Mouse (Mus musculus): ENCODE data around the gene Unc5c.

Unc5c gene

DNA sequence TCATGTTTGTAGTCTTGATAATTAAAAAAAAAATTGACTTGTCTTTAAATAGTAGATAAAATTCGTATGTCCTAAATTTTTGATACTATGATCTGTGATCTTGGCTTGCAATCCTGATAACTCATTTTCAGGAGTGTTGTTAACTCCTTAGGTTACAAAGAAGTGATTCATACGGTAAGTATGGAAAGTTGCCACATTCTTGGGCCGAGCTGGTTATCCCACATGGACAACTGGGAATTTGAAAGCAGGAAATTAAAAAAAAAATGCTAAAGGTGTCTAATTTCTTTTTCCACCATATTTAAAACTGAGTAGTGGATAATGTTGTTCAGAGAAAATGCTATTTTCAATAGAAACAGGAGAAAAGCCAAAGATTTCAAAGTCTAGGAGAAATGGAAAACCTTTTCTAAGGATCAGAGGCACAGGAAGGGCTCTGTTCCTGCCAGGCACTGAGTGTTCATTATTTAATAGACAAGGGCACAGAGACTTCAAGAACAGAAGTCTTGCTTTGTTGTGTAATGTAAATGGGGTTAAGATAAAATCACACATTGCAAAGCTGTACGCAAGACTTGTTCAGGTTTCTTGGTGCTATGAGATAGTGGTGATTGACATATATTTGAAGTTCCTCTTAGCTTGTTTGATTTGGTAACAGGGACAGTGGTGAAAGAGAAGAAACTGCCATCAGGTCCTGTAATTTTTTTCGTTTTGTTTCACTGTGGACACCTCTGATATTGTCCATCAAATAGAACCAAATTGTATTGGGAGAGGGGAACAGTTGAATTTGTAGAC, 46.4 kb downstream of the Unc5c start:
- DNase-seq (ENCODE audit: low read depth): no peak

GRCm38 (mm10) chr3:141528751-141529150, 63.7 kb downstream of the Unc5c start:
- no peak for DNase-seq (ENCODE audit: low read depth)

- DNase-seq (ENCODE audit: low read depth): no peak
Observed at GRCm38 (mm10) chr3:141529599-141529998, 64.6 kb downstream of the Unc5c start.

DNA sequence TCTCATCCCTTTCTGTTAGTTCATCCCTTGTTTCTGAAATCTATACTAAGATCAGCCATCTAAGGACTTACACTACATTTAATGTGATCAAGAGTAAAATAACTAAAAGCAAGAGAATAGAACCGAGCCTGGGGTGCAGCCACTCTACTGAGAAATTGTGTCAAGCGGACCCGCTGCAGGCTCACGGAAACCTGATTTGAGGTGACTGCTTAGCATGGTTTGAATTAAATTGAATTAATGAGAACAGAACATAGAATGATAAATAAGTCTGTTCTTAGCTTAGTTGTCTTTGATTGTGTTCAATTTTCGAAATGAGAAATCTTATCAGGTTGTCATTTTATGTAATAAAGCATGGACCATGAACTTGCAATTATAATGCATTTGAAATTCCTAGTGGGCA, 68.8 kb downstream of the Unc5c start:
- no peak for DNase-seq (ENCODE audit: low read depth)

DNA sequence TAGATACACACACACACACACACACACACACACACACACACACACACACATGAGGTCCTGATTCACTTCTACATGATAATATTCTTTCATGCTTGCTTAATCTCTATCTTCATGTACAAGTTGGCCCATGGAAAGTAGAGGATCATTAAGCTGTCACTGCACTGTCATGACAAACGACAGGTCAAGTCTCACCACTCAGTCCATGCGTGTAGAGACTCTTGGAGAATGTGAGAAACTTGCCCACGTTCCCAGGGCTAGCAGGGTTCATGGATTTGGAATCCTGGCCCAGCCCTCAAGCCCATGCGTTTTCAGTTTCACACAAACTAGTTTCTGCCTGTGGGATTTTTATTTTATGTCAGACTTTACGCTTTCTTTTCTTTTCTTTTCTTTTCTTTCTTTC, 71.8 kb downstream of the Unc5c start:
- DNase-seq (ENCODE audit: low read depth): no peak

- no peak for DNase-seq (ENCODE audit: low read depth)
Observed at GRCm38 (mm10) chr3:141538120-141538519, 73.1 kb downstream of the Unc5c start.

DNA sequence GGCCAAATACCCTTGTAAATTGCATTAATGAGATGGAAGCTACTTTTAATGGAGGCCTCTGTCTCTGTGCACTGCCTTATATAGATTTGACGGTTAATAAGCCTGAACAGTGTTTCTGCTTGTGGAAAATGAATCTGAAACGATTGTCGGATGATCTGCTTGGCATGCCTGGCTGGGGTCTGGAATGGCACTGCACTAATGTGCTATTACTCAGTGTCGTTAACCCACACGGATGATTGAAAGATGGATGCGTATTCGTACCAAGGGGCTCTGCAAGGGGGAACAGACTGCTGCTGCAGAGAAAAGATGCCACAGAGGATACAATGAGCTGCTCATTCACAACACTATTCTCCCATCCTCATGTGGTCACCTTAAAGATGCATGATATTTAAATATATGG, 75.7 kb downstream of the Unc5c start:
- DNase-seq (ENCODE audit: low read depth): no peak

GRCm38 (mm10) chr3:141547341-141547814, 82.4 kb downstream of the Unc5c start:
- no peak for DNase-seq (ENCODE audit: low read depth)

- no peak for DNase-seq (ENCODE audit: low read depth)
Observed at GRCm38 (mm10) chr3:141549661-141550060, 84.6 kb downstream of the Unc5c start.

- no peak for DNase-seq (ENCODE audit: low read depth)
Observed at GRCm38 (mm10) chr3:141552960-141553359, 87.9 kb downstream of the Unc5c start.

GRCm38 (mm10) chr3:141557072-141557471, 92.1 kb downstream of the Unc5c start:
- DNase-seq (ENCODE audit: low read depth): no peak

DNA sequence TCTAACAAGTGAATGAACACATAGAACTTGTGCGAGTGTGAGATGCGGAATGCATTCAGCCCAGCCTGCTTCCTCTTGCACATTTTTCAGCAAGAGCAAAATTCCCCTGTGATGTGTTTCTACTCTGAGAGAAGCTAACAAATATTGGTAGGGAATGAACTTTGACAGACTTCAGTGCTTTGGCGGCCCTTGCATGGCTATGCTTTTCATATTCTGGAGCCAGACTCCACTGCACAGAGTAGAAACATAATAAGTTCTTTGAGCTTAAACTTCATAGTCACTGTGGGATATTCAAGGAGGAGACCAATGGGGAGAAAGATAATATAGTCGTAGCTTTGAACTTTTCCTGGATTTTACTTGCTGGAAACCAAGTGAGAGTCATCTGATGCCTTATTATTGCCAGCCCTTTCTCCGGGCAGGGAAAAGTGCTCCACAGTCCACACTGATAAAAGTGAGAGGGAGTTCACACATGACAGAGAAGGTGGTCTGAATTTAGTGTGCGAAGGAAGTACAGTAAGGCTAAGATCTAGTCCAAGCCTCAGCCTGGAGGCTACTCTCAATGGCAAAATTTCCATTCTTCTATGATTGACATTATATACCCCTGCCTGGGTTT, 110.2 kb downstream of the Unc5c start:
- no peak for DNase-seq (ENCODE audit: low read depth)

- DNase-seq (ENCODE audit: low read depth): no peak
Observed at GRCm38 (mm10) chr3:141577382-141577781, 112.4 kb downstream of the Unc5c start.

GRCm38 (mm10) chr3:141581190-141581891, 116.3 kb downstream of the Unc5c start:
- DNase-seq (ENCODE audit: low read depth): no peak

- no peak for DNase-seq (ENCODE audit: low read depth)
Observed at GRCm38 (mm10) chr3:141581892-141582214, 116.8 kb downstream of the Unc5c start.

GRCm38 (mm10) chr3:141583180-141583579, 118.2 kb downstream of the Unc5c start:
- DNase-seq (ENCODE audit: low read depth): no peak

DNA sequence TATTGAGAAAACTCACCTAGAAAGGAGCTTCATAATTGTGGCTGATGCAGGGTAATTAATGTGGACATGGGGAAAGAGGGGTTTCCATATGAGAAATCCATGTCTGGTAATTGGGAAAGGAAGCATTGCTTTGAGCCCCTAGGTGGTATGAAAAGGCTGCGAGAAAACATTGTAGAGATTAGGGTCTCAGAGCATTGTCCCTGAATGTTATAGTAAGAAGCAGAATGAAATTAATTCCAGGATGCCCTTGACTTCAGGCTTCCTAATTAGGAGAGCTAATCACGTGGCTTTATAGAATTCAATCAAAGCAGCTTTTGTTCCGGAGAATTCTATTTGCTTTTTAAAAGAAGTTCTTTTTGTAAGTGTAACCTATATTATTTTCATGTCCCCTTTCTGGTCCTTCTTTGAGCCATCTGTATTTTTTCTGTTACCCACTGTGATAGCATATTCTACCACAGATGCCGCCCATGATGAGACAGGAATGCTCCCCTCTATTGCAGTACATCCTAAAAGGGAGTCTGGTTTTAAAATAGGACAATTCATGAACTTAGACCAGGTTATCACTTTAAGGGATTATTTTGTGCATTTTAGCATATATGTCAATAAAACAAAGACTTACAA, 124.5 kb downstream of the Unc5c start:
- DNase-seq (ENCODE audit: low read depth): no peak

GRCm38 (mm10) chr3:141593249-141593648, 128.2 kb downstream of the Unc5c start:
- no peak for DNase-seq (ENCODE audit: low read depth)

DNA sequence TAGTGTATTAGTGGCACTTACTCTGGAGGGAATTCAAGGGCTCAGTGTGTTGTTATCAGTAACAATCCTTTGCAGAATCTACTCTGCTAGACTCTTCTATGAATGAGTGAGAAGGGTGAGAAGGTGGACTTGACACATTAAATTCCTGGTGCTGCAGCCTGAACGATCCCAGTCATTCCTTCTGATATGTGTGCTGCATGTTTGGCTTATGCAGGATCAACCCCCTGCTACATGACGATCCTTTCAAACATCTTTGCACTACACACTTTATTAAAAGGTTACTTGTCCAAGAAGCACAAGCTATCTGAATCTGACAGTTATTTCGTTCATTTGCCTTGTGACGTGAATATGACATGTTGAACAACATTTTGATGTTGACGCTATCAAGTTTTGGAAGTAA, 129.1 kb downstream of the Unc5c start:
- no peak for DNase-seq (ENCODE audit: low read depth)

DNA sequence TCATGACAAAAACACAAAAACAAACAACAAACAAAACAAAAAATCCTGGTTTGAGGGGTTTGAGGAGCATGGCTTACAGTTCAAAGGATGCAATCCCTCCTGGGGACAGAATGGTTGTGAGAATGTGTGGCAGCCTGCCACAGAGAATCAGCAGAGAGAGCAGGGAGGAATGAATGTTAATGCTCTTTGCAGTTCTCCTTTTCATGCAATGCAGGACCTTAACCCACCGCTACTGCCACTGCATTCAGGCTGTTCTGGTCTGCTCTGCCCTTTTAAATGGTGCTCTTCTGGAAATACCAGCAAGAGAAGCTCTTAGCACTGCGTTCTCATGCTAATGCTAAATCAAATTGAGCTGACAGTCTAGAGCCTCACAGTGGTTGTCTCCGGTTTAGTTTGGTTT, 130.1 kb downstream of the Unc5c start:
- no peak for DNase-seq (ENCODE audit: low read depth)

DNA sequence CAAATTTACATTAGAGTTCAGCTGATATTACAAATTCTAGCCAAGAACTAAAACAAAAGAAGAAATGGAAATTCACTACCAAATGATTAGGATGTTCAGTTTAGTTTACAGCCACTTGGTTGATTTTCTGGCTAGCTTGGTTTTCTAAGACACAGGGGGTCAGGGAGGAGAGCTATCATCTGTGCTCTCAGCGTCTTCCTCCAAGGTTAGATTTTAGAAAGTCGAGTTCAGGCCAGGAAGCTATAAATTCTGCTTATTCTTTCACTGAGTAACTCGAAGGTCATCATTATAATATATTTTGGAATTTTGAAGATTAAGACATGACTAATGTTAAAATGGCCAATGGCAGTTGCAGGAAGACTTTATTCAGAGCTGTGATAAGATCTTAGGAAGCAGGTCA, 131.4 kb downstream of the Unc5c start:
- DNase-seq (ENCODE audit: low read depth): no peak

DNA sequence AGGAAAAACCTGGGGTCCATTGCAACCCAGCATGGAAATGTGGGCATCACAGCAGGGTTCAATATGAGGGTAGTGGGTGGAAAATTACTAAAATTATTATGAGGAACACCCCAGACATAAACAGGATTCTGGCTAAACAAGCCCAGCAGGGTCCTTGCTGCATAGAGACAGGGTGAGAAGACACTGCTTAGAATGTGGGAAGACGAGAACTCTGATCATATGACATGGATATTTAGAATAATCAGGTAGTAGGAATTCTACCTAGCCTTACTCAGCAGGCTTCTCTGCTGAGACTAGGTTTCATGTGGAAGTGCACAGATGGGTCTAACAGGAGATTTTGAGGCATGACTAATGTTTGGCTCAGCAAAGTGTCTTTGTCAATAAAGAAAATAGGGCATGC, 131.9 kb downstream of the Unc5c start:
- no peak for DNase-seq (ENCODE audit: low read depth)

DNA sequence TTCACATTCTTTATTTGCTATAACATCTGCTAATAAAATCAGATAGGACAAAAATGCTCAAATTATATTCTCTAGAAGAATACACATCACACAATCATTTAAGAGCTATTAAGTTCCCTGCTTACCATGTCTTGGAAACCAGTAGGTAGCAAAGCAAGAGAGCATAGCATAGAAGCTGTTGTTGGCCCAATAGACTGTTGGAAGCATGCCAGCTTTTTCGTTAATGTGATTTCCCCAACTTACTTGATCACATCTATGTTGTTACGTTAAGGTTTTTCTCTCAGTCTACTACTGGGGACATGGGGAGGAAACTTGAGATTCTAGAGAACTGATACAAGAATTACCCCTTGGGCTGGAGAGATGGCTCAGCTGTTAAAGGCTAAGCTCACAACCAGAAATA, 133.0 kb downstream of the Unc5c start:
- no peak for DNase-seq (ENCODE audit: low read depth)
